Mouse (Mus musculus) adrenal gland (tissue): ENCODE measurements around the gene 1600014C23Rik.

Experiments used
- intact Hi-C: fragments of 180-260 bp; cut with DNase I; formaldehyde crosslinking; loops from one replicate; pipeline ENCODE4 v1.15.1; 2025

The 1600014C23Rik gene

GRCm38 (mm10) chr17:45727983-45728723 is 5.5 kb downstream of the 1600014C23Rik start:
- intact Hi-C loops, result no loop called here

GRCm38 (mm10) chr17:45727481-45727880 is 6.2 kb downstream of the 1600014C23Rik start:
- intact Hi-C loops, result no loop called here

- intact Hi-C loops, result no loop called here
Measured at GRCm38 (mm10) chr17:45726249-45726648, 7.4 kb downstream of the 1600014C23Rik start.

- intact Hi-C loops, result no loop called here
Measured at GRCm38 (mm10) chr17:45724574-45724921, 9.1 kb downstream of the 1600014C23Rik start.

- intact Hi-C loops, result no loop called here
Measured at GRCm38 (mm10) chr17:45723732-45724573, 9.7 kb downstream of the 1600014C23Rik start.

- intact Hi-C loops, result loop anchor here (1.0 to 2.0 kb wide), 2 partner anchors 40 to 55 kb away; no protein-coding TSS in a partner anchor
Measured at GRCm38 (mm10) chr17:45718323-45718722, 15.3 kb downstream of the 1600014C23Rik start.

GRCm38 (mm10) chr17:45711525-45711924 is 22.1 kb downstream of the 1600014C23Rik start:
- intact Hi-C loops, result no loop called here

GRCm38 (mm10) chr17:45710407-45710806 is 23.2 kb downstream of the 1600014C23Rik start:
- intact Hi-C loops, result no loop called here

GRCm38 (mm10) chr17:45709829-45710228 is 23.8 kb downstream of the 1600014C23Rik start:
- intact Hi-C loops, result no loop called here

- intact Hi-C loops, result no loop called here
Measured at GRCm38 (mm10) chr17:45708179-45708578, 25.5 kb downstream of the 1600014C23Rik start.

- intact Hi-C loops, result no loop called here
Measured at GRCm38 (mm10) chr17:45707376-45707775, 26.3 kb downstream of the 1600014C23Rik start.

- intact Hi-C loops, result no loop called here
Measured at GRCm38 (mm10) chr17:45706796-45707195, 26.8 kb downstream of the 1600014C23Rik start.

GRCm38 (mm10) chr17:45703187-45703586 is 30.5 kb downstream of the 1600014C23Rik start:
- intact Hi-C loops, result no loop called here

- intact Hi-C loops, result no loop called here
Measured at GRCm38 (mm10) chr17:45702254-45702653, 31.4 kb downstream of the 1600014C23Rik start.

GRCm38 (mm10) chr17:45701236-45701591 is 32.4 kb downstream of the 1600014C23Rik start:
- intact Hi-C loops, result no loop called here

- intact Hi-C loops, result no loop called here
Measured at GRCm38 (mm10) chr17:45700496-45701235, 33.0 kb downstream of the 1600014C23Rik start.

GRCm38 (mm10) chr17:45699039-45699740 is 34.5 kb downstream of the 1600014C23Rik start:
- intact Hi-C loops, result no loop called here

GRCm38 (mm10) chr17:45698368-45698767 is 35.3 kb downstream of the 1600014C23Rik start:
- intact Hi-C loops, result no loop called here

- intact Hi-C loops, result no loop called here
Measured at GRCm38 (mm10) chr17:45696981-45697380, 36.7 kb downstream of the 1600014C23Rik start.

GRCm38 (mm10) chr17:45695227-45696120 is 38.2 kb downstream of the 1600014C23Rik start:
- intact Hi-C loops, result no loop called here
